Mouse (Mus musculus) lung, embryonic 15.5 days (tissue): ENCODE results near the gene Ncln. TPM values are rescaled to one million over a fixed set of nuclear protein-coding genes. Genes with fewer than 3 reads are reported as not detected.

Source experiments
- ATAC-seq: fragments of 200-750 bp; cut with Nextera tagmentation; 2 replicates; pipeline ENCODE4 v1.8.0; 2017; ENCODE audit warnings: moderate number of reproducible peaks, borderline replicate concordance; ENCODE audit not compliant: low FRiP score, low TSS enrichment; ENCODE audit errors: extremely low read depth
- H3K27ac ChIP-seq: fragments of 300-500 bp; sonication (generic); 2 replicates; pipeline ENCODE4 v1.5.1; 2015; ENCODE audit warnings: moderate library complexity, mild to moderate bottlenecking, inconsistent platforms
- H3K27me3 ChIP-seq: fragments of 300-500 bp; sonication (generic); 2 replicates; pipeline ENCODE4 v1.6.1; 2015; ENCODE audit warnings: inconsistent platforms
- H3K36me3 ChIP-seq: fragments of 300-500 bp; sonication (generic); 2 replicates; pipeline ENCODE4 v1.6.1; 2015; ENCODE audit warnings: inconsistent platforms
- H3K4me1 ChIP-seq: fragments of 300-500 bp; sonication (generic); 2 replicates; pipeline ENCODE4 v1.6.1; 2015; ENCODE audit warnings: inconsistent platforms
- H3K4me2 ChIP-seq: fragments of 300-500 bp; sonication (generic); 2 replicates; pipeline ENCODE4 v1.6.1; 2015; ENCODE audit warnings: inconsistent platforms, mild to moderate bottlenecking, moderate library complexity
- H3K4me3 ChIP-seq: fragments of 300-500 bp; sonication (generic); 2 replicates; pipeline ENCODE4 v1.5.1; 2015; ENCODE audit warnings: mild to moderate bottlenecking, inconsistent platforms
- H3K9ac ChIP-seq: fragments of 300-500 bp; sonication (generic); 2 replicates; pipeline ENCODE4 v1.6.1; 2015; ENCODE audit warnings: inconsistent platforms
- H3K9me3 ChIP-seq: fragments of 300-500 bp; sonication (generic); 2 replicates; pipeline ENCODE4 v1.6.1; 2016; ENCODE audit warnings: inconsistent platforms
- WGBS: fragments of 180-500 bp; shearing (Covaris S2); methylation state at CpG from one replicate; pipeline ENCODE4 v1.1.7; 2015; 5-methylcytosine and 5-hydroxymethylcytosine counted together
- polyA plus RNA-seq: library from polyadenylated mRNA; unstranded; fragments of >200 nt; fragmentation: Nextera tagmentation; extraction: Ambion mirVana; gene quantifications from 2 replicates; pipeline ENCODE4 v1.2.1, GENCODE M21; 2015

Gene Ncln
- polyA plus RNA-seq, 1 experiment from 2014 or later, result 81.8 TPM

DNA sequence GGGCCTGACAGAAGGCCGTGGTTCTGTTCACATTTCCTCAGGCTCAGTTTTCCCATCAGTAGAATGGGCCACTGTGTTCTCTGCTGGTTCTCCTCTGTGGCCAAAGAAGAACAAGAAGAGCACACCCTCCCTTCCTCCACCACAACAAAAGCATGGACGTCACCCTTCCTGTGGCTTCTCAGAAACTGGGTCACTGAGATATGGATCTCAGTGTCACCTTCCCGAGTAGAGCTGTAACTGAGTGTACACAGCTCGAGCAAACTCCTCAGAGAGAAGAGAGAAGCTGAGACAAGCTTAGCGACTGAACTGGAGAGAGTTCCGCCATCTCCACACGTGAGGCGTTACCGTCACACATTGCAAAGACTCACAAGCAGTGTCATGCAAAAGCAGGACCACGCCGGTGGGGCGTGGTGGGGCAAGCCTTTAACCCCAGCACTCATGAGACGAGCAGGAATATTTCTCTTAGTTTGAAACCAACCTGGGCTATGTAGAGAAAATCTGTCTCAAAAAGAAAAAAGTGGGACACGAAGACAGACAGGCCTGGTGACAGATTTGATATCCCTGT lies 14.1 kb upstream of the Ncln start:
- ATAC-seq, result no peak
- Histone ChIP-seq H3K4me1 (no peaks in the 10 kb centered on the region), H3K4me3 (no peak overlapping the region), H3K9ac (no peak overlapping the region), H3K27me3 (0 out of 2 replicates have a peak, but pooled peaks cover 11% of the 10 kb centered on the region), H3K27ac (no peak overlapping the region), H3K4me2 (no peak overlapping the region), H3K9me3 (no peaks in the 10 kb centered on the region), H3K36me3 (no peaks in the 10 kb centered on the region)
- 66% methylated on average over 14 of the region's 14 CpGs for WGBS

DNA sequence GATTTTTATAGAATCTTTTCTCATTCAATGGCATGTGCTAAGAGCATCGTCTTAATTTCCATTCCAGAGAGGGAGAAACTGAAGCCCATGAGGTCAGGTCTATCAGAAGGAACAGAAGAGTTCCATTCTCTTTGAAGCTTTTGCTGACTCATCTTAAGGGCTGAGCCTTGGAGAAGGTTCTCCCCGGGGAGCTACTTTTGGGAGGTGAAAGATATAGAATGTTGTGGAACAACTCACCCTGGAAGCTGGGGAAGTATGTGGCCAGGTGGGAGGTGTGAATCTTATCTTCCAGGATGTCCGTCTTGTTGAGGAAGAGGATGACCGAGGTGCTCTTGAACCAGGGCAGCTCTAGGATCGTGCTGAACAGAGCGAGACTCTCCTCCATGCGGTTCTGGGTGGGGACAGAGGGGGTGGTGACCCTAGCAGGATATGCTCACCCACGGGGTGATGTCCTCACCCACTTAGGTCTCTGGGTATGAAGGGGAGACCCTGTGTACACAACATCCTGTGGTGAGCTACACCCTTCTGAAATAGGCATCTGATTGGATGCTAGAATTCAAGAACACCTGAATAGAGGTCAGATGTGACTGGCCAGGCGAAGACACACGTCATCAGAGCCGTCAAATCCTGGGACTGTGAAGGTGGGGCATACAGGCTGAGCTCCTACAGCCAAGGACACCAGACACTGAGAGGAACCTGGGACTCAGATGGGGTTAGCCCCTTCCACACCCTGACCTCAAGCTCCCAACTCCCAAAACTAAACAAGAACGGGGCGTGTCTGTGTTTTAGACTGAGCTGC lies 11.7 kb upstream of the Ncln start:
- no peaks in the 10 kb centered on the region for H3K36me3 ChIP-seq
- H3K27ac ChIP-seq, result no peak overlapping the region
- WGBS, result 61% methylated on average over 13 of the region's 13 CpGs
- H3K9ac ChIP-seq, result no peak overlapping the region
- H3K27me3 ChIP-seq, result 0 out of 2 replicates have a peak, but pooled peaks cover 11% of the 10 kb centered on the region
- peaks cover under 1% of the 10 kb centered on the region for H3K4me1 ChIP-seq
- ATAC-seq, result no peak
- H3K4me3 ChIP-seq, result no peak overlapping the region
- no peak overlapping the region for H3K4me2 ChIP-seq
- H3K9me3 ChIP-seq, result no peaks in the 10 kb centered on the region

DNA sequence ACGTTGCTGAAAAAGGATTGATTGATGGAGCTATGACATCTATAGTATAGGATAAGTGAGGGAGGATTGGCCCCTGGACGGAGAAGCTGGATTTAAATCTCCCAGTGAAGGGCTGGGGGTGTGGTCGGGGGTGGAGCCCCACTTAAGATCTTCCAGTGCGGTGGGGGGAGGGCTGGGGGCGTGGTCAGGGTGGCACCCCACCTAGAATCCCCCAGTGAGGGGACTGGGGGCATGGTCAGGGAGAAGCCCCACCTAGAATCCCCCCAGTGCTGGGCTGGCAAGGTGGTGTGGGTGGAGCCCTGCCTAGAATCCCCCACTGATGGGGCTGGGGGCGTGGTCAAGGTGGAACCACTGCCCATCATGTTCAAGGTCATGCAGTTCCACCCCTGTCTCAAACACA lies 10.9 kb upstream of the Ncln start:
- no peaks in the 10 kb centered on the region for H3K9me3 ChIP-seq
- ATAC-seq, result no peak
- no peak overlapping the region for H3K27ac ChIP-seq
- H3K4me1 ChIP-seq, result peaks cover 3% of the 10 kb centered on the region
- no peak overlapping the region for H3K4me3 ChIP-seq
- WGBS, result 22% methylated on average over 6 of the region's 6 CpGs
- 0 out of 2 replicates have a peak, but pooled peaks cover 11% of the 10 kb centered on the region for H3K27me3 ChIP-seq
- no peak overlapping the region for H3K4me2 ChIP-seq
- no peak overlapping the region for H3K9ac ChIP-seq
- no peaks in the 10 kb centered on the region for H3K36me3 ChIP-seq

DNA sequence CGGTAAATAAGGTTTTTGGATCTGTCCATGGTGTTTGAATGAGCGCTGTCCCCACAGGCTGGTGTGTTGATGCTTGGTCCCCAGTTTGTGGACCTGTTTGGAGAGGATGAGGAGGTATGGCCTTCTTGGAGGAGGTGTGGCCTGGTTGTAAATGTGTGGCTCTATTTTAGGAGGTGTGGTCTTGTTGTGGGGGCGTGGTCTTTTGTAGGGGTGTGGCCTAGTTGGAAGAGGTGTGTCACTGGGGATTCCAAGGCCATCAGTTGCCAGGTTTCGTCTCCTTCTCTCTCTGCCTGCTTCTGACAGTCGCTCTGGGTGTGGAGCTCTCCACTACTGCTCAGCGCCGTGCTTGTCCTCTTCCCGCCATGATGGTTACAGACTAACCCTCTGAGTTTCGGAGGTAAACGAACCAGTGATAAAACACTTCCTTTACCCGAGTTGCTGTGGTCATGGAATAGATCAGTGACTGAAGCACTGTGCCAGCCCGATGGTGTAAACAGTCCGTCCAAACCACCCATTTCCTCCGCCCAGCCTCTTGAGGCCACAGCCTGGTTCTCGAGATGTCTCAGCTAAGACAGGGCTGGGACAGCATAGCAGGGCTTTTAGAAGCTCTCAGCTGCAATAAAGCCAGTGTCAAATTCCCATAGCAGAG lies 8.9 kb upstream of the Ncln start:
- Histone ChIP-seq H3K36me3 (no peaks in the 10 kb centered on the region), H3K4me3 (no peak overlapping the region), H3K27ac (no peak overlapping the region), H3K27me3 (no peaks in the 10 kb centered on the region), H3K9me3 (no peaks in the 10 kb centered on the region), H3K4me1 (peaks cover 3% of the 10 kb centered on the region), H3K9ac (no peak overlapping the region), H3K4me2 (no peak overlapping the region)
- ATAC-seq, result no peak
- WGBS, result 58% methylated on average over 15 of the region's 15 CpGs

DNA sequence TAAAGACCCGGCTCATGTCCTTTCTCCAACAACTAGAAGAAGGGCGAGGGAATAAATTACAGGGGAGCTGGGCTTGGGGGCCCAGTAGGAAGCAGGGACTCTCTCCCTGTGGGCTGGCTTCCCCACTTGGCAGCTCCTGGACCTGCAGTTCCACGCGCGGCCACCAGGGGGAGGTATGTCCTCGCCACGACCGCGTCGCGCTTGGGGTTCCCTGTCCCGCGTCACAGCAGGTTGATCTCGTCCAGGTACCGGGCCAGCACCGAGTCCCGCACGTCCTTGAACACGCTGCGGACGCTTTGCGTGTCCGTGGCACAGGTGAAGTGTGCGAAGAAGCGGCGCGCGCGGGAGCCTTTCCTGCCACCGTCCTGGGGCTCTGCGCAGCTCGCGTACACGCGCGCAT lies 6.5 kb upstream of the Ncln start:
- peak overlapping the region; percentile 25; the same call in 1 of the 2 replicates for H3K9ac ChIP-seq
- 6% methylated on average over 27 of the region's 36 CpGs for WGBS
- H3K4me3 ChIP-seq, result peak overlapping the region; percentile 28
- no peaks in the 10 kb centered on the region for H3K36me3 ChIP-seq
- H3K4me1 ChIP-seq, result peaks cover 8% of the 10 kb centered on the region
- peak overlapping the region; percentile 65 for H3K4me2 ChIP-seq
- ATAC-seq, result no peak
- no peaks in the 10 kb centered on the region for H3K27me3 ChIP-seq
- H3K9me3 ChIP-seq, result no peaks in the 10 kb centered on the region
- H3K27ac ChIP-seq, result no peak overlapping the region

DNA sequence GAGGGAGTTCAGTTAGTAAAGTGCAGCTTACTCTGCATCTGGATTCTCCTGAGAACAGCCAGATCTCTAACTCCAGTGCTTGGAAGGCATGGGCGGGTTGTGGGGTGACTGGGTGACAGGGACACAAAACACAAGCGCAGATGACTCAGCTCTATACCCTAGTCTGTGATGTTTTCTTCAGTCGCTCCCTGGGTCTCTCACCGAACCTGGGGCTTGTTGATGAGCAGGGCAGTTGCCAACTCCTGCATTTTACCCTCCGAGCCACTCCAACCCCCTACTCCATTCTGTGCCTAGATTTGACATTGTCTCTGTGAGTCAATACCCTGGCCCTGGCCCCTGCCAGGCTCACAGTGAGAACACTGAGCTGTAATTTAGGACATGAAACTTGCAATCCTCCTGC lies 5.7 kb upstream of the Ncln start:
- Histone ChIP-seq H3K9me3 (no peaks in the 10 kb centered on the region), H3K9ac (no peak overlapping the region), H3K4me2 (no peak overlapping the region), H3K4me1 (peaks cover 14% of the 10 kb centered on the region), H3K36me3 (no peaks in the 10 kb centered on the region), H3K4me3 (no peak overlapping the region), H3K27me3 (no peaks in the 10 kb centered on the region), H3K27ac (no peak overlapping the region)
- no peak for ATAC-seq
- WGBS, result 77% methylated on average over 5 of the region's 5 CpGs

DNA sequence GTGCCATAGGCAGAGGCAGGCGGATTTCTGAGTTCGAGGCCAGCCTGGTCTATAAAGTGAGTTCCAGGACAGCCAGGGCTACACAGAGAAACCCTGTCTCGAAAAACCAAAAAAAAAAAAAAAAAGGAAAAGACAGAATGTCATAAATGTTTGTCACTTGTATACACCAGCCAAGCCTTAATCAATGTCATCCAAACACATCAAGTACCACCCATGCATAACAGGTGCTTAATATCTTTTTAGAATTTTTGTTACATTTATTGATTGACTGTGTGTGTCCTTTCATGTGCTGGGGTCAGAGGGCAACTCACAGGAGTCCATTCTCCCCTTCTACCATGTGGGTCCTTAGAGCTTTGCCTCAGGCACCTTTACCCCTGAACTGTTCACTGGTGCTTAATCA lies 3.8 kb upstream of the Ncln start, which contains the start of gene S1pr4:
S1pr4 (minus strand) TSS at position 101 of the 400 bp plus-strand sequence.
- no peak for ATAC-seq
- Histone ChIP-seq H3K36me3 (no peaks in the 10 kb centered on the region), H3K27ac (no peak within 1 kb of the TSS; the same call in 1 of the 2 replicates), H3K4me1 (peaks cover 21% of the 10 kb centered on the region), H3K4me3 (peak within 1 kb of the TSS; percentile 12; the same call in 1 of the 2 replicates), H3K27me3 (no peaks in the 10 kb centered on the region), H3K4me2 (peak within 1 kb of the TSS; percentile 33), H3K9me3 (no peaks in the 10 kb centered on the region), H3K9ac (no peak within 1 kb of the TSS)
- WGBS, result 71% methylated on average over 3 of the region's 3 CpGs

DNA sequence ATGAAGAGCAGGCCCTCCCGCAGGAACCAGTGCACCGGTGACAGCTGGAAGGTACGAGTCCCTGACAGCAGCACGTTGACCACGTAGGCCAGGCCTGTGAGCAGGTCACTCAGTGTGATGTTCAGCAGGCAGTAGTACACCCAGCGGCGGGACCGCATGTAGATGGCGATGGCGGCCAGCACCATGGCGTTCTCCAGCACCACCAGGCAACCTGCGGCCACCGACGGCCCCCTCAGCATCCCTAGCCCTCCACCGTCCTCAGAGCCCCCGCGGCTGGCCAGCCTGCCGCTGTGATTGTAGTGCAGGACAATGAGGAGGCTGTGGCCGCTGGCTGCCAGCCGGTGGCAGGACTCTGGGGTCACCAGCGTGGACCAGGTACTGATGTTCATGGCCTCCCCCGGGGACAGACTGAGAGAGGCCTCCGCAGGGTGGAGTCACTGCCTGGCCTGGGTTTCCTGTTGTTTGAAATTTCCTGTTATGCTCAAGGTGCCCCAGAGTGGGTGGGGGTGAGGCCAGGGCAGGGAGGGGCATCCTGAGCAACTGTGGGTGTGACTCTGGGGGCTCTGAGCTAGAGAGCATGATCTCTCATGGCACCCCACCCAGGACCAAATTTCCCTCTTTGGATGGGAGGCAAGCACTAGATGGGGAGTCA lies 3.2 kb upstream of the Ncln start:
- no peak for ATAC-seq
- no peak overlapping the region for H3K9ac ChIP-seq
- H3K4me1 ChIP-seq, result peaks cover 27% of the 10 kb centered on the region
- H3K9me3 ChIP-seq, result no peaks in the 10 kb centered on the region
- H3K4me2 ChIP-seq, result peak overlapping the region; percentile 33
- H3K27ac ChIP-seq, result no peak overlapping the region; the same call in 1 of the 2 replicates
- H3K36me3 ChIP-seq, result no peaks in the 10 kb centered on the region
- 72% methylated on average over 23 of the region's 23 CpGs for WGBS
- H3K27me3 ChIP-seq, result no peaks in the 10 kb centered on the region
- peak overlapping the region; percentile 12; the same call in 1 of the 2 replicates for H3K4me3 ChIP-seq

DNA sequence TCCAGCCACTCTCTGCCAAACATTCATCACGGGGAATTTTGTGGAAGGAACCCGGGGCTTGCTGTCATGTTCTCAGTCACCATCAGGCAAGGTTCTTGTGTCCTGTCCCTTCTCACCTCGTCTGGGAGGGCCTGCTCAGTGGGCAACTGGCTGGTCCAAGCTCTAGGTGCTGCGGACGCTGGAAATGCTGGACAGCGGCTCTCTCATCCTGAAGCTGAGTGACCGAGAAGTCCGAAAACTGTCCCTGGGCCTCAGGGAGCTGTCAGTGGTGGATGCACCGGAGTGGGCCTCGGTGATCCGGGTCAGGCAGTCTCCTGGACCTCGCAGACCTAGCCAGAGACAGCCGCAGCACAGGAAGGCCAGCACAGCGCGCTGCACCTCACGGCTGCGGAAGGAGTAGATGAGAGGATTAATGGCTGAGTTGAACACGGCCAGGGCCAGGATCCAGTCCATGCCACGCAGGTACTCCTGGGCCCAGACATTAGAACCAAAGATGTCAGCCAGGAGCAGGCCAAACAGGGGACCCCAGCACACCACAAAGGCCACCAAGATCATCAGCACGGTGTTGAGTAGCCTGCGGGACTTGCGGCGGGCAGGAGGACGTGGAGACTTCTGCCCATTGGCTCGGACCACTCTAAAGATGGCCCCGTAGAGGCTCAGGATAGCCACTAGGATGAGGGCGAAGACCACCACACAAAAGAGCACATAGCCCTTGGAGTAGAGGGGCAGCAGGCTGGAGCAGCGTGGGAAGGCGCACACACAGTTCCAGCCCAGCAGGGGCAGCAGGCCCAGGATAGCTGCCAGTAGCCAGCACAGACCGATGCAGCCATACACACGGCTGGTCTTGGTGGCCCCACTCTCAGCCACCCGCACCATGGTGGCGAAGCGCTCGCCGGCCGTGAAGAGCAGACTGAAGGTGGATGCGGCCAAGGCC lies 2.4 kb upstream of the Ncln start:
- WGBS, result 80% methylated on average over 38 of the region's 38 CpGs
- peak overlapping the region; percentile 92 for H3K4me2 ChIP-seq

DNA sequence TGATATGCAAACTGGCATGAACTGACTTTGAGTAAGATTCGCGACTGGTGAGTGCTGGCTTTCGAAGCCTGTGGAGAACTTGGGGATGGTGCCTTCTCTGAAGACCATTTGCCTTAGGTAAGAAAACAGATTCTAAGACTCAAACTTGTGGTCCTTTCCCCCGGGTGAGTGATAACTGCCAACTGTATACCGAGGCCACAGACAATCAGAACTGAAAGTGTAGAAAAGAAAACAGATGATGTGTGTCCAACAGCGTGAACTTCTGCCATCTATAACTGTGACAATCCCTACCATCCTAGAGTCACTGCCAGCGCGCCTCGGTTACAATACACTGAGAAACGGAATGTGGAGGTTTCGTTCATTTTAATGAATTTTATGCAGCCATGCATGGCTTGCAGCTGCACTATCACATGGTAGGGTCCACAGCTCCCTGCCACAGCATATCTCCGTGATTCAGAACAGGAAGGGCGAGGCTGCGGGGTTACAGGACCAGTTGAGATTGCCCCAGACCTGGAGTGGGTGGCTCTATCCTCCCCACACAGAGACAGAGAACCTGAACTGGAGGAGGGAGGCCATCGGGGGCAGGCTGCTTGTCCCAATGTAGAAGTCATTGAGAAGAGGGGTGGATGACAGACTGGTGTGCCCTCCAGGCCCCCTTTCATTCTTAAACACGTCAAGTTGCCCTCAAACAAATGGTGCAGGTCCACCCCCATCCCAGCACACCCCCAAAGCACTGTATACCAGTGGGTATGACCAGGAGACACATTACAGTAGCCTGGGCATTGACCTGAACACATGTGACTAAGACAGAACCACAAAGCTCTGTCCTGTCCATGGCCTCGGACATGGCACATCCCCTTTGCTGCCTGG lies 1.4 kb upstream of the Ncln start:
- Histone ChIP-seq H3K27ac (no peak overlapping the region), H3K4me3 (peak overlapping the region; percentile 99)

More for the DNA sequence above, 2.4 kb upstream of the Ncln start:
- Histone ChIP-seq H3K9me3 (no peaks in the 10 kb centered on the region), H3K27me3 (no peaks in the 10 kb centered on the region), H3K27ac (no peak overlapping the region), H3K36me3 (peaks cover under 1% of the 10 kb centered on the region; the same call in 1 of the 2 replicates), H3K9ac (no peak overlapping the region), H3K4me1 (peaks cover 29% of the 10 kb centered on the region), H3K4me3 (peak overlapping the region; percentile 12; the same call in 1 of the 2 replicates)
- no peak for ATAC-seq

More for the DNA sequence above, 1.4 kb upstream of the Ncln start:
- Histone ChIP-seq H3K9me3 (no peaks in the 10 kb centered on the region), H3K4me1 (peaks cover 26% of the 10 kb centered on the region), H3K9ac (peak overlapping the region; percentile 21; the same call in 1 of the 2 replicates), H3K4me2 (peak overlapping the region; percentile 92), H3K27me3 (no peaks in the 10 kb centered on the region), H3K36me3 (peaks cover 10% of the 10 kb centered on the region; the same call in 1 of the 2 replicates)
- no peak for ATAC-seq
- WGBS, result 78% methylated on average over 17 of the region's 17 CpGs
